Mouse (Mus musculus) right cerebral cortex, adult 18-20 months (tissue): ENCODE measurements around the gene Crhr1.

Source experiments
- DNase-seq: peaks from one replicate; pipeline ENCODE4 v3.0.0; 2022; ENCODE audit warnings: mixed read lengths

Crhr1 gene

DNA sequence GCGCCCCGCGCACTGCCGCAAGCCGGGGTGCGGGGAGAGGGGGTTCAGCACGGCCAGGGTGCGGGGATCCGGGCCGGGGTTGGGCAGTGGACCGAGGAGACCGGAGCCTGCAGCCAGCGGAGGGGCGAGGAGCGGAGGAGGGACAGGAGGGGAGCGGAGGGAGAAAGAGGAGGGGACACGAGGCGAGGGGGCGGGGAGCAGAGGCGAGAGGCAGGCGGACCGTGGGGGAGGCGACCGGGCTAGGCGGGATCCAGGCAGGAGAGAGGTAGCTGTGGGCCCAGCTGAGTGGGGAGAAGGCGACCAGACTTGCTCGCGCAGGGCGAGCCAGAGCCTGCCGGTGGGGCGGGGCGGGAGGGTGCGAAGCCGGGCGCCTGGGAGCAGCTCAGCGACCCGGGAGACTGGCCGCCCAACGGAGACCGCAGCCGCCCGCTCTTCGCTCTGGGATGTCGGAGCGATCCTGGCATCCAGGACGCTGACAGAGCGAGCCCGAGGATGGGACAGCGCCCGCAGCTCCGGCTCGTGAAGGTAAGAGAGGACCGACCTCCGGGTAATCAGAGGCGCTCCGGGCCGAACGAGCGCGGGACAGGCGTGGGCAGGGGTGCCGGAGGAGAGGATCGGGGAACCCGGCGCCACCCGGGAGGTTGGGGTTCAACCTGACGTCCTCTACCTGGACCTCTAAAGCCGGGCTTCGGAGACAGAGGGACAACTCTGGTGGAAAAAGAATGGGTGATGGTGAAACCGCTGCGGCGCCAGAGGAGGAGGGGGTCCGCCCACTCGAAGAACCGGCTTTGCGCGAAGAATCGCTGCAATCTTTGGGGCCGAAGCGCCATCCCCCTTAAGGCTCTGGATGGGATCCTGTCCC lies at the start of gene Crhr1:
Crhr1 (plus strand) TSS at position 276 of the 862 bp plus-strand sequence.
- peak; percentile 61 for DNase-seq

DNA sequence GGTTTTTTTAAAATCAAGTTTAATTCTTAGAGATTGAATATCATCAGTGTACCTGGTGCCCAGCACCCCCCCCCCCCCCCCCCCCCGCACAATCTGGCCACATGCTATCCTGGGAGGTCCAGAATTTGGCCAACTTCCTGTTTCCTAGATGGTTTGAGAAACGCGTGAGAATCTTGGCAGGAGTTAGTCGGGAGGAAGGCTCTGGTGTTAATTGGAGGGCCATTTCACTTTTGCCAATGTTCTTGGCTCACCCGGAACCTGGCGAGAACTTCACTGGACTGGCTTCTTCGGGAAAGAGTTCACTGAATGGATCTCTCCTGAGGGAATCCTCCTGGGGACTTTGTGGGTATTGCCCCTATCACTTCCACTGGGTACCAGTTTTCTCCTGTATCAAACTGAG lies 49.4 kb upstream of the Crhr1 start:
- DNase-seq, result no peak

DNA sequence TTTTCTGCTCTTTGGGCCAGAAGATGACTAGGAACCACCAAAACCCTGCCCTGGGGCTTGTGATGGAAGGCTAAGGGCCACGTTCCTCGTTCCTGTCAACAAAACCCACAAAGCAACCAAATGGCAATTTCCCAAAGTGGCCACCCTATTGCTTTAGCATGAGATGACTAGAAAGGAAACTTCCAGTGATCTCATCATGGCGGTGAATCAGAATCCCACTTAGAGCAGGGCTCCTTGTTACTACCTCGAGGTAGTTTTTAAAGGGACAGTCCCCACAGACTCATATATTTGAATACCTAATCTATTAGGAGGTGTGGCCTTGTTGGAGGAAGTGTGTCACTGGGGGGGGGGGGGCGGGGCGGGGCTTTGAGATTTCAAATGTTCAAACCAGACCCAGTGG lies 48.9 kb upstream of the Crhr1 start:
- no peak for DNase-seq

DNA sequence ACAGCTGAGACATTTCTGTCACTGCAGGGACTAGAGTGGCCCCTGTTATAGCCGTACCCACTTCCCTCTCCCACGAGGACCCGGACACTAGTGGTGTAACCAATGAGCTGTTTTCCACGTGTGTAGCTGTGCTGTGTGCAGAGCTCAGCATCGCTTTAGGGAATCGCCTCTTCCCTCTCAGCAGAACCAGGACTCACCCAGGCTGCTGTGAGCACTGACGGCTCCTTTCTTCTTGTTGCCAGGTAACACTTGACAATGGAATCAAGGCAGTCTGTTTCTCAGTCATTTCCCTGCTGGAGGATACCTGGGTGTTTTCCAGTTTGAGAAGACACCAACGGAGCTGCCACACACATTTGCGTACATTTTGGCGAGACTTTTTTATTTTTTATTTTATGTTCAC lies 44.1 kb upstream of the Crhr1 start:
- DNase-seq, result no peak

DNA sequence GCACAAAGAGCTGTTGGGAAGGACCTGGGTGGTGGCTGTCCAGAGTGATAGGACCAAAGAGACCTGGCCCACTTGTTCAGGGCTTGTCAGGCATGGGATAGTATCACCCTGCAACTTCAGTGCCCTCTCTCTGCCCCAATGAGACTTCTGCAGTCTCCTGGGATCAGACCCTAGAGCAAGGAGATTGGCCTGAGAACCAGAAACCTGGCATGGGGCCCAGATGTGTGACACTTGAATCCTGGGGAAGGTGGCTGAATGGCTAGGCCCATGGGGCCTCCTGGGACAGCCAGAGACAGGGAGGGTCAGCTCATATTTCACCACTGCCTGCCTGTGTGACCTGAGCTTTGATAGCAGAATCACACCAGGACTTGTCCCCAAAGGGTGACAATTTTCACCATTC lies 41.9 kb upstream of the Crhr1 start:
- no peak for DNase-seq

DNA sequence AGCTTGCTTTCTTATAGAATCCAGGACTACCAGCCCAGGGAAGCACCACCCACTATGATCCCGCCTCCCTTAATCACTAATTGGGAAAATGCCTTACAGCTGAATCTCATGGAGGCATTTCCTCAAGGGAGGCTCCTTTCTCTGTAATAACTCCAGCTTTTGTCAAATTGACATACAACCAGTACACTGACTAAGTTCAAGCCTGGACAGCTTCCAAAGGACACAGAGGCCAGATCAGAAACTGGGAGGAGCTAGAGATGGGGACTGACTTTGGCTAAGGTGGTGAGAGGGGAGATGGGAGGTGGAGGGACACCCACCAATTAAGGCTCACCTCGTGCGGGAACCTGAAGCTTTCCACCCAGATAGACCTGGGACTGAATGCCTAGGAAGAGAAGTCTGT lies 37.5 kb upstream of the Crhr1 start:
- DNase-seq, result no peak

DNA sequence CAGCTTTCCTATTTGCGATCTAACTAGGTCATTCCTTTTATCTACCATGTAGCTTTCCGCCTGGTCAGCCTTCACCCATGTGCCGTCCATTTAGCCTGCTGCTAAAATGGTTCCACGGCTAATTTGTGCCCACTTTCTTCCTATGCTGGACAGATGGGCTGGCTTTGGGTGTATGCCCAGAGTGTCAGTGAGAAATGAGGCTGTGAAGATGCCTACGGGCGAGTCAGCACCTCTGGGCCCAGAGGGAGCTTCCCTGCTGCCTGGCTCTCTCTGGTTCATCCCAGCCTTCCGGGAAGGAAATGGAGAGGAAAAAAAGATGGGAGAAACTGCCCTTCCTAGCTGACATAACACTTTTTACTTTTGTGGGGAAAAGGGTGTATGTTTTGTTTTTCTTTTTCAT lies 36.1 kb upstream of the Crhr1 start:
- no peak for DNase-seq

DNA sequence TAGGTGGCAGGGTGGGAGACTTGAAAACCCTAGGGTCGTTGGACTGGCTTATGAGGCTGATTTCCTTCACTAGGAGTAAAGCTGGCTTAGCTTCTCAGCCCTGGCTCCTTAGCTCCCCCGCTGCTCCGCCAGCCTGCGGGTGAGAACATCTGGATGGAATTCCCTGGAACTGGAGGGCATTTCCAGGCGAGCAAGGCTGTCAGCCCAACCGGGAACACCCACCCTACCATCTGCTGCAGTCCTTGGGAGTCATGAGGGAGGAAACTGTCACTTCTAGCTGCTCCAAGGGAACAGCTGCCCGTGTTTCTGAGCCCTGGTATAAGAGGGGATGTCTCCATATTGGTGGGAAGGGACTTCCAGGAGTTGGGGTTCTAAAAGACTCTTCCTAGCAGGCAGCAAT lies 33.1 kb upstream of the Crhr1 start:
- DNase-seq, result peak; percentile 80

DNA sequence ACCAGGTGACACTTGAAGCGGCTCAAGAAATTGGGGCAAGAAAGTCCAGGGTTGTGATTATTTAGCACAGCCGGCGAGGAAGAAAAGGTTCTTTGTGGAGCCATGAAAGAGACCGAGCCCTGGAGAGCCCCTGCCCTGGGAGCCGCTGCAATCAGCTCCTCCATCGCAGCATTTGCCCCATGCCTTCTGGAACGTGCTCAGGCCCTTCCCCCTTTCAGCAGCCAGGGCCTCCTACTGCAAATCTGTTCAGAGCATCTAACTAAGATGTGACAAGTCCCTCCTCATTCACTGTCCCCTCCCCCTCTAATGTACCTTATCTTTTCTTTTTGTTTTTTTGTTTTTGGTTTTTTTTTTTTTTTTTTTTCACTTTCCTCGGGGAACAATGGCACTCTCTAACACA lies 30.0 kb upstream of the Crhr1 start:
- no peak for DNase-seq

DNA sequence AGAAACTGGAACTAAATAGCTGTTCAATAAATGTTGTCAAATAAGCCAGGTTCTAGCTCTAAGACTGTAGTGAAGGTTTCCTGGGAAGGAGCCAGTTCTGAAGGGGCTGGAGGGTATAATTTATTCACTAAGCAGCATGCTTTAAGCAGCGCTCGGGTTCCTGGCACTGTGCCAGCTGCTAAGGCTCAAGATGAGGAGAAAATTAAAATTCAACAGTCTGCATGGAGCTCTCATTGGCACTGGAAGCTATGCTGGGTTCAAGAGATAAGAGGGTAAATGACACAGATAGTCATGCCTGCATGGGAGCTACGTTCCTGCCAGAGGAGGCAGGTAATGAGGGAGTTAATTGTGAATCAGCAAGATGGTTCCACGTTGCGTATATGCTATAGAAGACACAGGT lies 26.3 kb upstream of the Crhr1 start:
- DNase-seq, result peak; percentile 63

DNA sequence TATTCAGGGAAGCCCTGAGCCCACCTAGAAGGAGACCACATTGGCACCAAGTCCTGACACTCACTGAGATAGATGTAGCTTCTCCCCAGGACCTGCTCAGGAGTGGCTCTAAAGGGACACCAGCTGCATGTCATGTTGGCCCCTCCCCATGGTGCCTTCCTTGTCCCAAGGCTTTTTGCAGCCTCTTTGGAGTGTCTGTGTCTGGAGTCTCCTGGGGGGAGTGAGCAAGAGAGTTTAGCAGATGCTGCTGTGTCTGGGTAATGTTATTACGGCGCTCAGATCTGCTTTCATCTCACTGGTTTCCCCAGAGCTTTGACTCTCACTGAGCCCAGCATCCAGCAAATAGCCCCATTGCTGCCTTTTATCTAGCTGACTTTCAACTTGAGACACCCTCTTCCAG lies 25.7 kb upstream of the Crhr1 start:
- no peak for DNase-seq

DNA sequence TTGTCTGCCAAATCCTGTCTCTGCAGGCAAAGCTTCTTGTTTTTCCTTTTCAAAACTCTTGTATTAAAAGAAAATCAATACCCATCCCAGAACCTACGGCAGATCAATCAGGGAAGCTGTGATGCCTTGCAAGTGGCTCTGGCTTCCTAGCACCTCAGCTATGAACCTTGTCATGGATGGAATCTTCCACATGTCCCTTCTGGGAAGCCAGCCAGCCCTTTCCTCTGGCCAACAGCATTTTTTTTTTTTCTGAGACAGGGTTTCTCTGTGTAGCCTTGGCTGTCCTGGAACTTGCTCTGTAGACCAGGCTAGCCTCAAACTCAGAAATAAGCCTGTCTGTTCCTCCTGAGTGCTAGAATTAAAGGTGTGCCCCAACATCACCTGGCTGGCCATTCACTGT lies 22.3 kb upstream of the Crhr1 start:
- no peak for DNase-seq

DNA sequence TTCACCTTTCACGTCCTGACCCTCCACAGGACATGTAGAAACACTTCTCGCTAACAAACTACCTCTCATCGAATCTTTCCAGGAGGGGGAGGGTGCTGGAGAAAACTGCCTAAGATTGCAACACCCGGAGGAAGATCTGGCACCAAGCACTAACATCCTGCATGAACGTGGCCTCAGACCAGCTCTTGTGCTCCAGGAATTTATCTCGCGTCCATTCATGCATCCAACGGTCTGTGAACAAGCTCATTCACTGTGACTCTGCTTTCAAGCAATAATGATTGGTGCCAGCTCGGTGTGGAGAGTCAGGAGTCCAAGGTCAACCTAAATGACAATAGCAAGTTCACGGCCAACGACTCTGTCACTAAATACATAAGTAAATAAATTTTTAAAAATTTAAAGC lies 20.8 kb upstream of the Crhr1 start:
- no peak for DNase-seq

DNA sequence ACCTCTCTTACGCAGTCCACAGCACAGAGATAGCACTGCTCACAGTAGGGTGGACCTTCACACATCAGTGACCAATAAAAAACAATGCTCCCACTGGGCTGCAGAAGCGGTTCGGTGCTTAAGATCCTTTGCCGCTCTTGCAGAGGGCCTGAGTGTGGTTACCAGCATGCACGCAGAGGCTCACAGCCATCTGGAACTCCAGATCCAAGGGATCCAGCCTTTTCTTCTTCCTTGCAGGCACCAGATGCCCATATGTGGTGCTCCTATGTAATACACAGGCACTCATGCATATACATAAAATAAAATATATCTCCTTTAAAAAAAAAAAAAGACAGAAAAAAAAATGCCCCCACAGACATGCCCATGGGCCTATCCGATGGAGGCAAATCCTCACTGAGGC lies 19.0 kb upstream of the Crhr1 start:
- no peak for DNase-seq

DNA sequence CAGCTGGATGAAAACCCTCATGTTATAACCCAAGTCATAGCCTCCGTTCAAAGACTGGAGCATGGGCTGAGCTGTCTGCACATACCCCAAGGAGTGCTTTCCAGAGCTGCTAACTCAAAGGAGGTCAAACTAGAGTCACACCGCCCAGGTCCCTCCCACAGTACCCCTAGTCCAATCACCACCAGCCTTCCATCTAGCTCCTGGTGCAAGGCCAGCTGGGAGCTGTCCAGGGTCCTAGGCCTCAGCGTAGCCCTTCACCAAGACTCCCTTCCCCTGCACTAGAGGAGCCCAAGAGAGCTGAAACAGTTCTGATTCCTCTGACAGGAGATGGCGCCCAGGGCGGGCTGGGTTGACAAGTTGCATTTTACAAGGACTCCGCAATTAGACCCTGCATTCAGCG lies 18.0 kb upstream of the Crhr1 start:
- peak; percentile 28 for DNase-seq

DNA sequence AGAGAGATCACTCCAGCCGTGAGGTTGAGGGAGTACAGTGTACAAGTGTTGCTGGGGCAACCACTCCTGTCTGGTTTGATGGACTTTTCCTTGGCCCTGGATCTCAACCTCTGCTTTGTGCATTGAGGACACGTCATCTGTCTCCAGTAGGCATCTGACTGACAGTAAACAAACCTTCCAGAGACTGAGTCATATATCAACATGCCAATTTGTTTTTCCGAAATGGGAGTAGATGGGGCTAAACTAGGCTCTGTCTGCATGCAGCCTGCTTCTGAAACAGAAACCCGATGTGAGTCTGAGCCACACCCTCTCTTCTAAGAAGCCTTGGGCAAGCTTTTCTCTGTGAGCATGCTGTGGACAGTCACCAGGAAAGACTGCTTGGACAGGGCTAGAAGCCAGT lies 14.3 kb upstream of the Crhr1 start:
- no peak for DNase-seq

DNA sequence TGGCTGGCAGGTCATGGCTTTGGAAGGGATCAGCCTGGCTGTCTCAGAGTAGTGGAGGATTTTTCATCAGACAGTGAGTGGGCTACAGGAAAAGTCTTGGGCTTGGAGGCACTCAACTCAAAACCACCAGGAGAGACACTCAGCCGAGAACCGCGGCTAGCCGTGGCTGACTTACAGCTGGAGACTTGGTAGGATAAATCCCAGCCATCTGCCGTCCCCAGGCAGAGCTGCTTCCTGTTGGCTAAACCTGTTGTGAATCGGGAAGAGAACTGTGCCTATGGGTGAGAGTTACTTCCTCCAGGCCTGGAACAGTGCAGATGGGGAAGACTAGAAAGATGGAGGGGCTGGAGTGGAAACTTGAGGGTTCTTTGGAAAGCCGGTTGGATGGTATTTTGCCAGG lies 9.7 kb upstream of the Crhr1 start:
- no peak for DNase-seq

DNA sequence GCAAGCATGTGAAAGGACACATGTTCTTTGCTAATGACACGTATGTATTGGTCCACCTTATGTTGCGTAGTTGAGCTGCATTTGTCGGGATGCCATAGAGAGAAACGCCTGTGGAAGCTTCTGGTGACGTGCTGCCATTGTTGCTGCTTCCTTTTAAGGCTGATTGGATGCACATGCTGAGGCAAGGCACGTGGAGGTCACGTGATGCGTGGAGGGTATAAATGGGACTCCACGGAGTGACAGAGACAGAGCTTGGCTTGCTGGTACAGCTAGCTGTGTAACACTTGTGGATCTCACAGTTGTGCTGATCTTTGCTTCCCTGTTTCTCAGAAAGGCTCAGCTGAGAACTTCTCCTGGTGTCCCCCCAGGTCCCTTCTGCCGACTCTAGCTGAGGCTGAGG lies 9.2 kb upstream of the Crhr1 start:
- no peak for DNase-seq

DNA sequence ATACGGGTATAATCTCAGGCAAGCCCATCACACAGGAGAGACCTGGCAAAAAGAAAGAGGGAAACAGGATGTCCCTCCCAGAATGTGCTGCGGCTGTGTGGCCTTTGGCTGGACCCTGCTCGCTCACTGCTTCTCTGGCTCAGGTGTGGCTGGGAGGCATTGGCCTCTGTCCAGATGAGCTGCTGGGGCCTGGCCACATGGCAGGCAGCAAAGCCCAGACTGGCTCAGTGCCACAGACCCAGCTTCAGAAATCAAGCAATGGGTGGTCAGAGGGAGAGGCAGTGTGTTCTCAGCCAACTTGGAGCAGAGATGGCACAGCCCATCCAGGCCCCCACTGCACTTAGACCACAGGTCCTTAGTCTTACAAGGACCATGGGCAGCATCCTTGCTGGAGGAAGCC lies 8.1 kb upstream of the Crhr1 start:
- DNase-seq, result no peak

DNA sequence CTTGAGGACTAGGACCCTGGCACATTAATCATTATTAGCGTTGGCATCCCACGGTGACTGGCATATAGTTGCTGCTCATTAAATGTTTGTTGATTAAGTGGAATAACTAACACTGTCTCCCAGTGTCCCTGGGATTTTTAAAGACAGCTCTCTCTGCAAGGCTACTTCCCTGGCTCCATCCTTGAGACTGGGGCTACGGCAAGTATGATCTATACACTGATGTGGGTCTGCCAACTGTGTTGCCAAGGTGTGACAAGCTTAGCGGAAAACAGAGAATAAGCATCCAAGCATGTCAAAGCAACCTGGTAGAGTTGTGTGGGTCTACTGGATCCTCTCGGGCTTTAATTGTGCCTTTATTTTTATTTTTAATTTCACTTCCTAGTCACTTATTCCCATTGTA lies 3.2 kb upstream of the Crhr1 start:
- no peak for DNase-seq

DNA sequence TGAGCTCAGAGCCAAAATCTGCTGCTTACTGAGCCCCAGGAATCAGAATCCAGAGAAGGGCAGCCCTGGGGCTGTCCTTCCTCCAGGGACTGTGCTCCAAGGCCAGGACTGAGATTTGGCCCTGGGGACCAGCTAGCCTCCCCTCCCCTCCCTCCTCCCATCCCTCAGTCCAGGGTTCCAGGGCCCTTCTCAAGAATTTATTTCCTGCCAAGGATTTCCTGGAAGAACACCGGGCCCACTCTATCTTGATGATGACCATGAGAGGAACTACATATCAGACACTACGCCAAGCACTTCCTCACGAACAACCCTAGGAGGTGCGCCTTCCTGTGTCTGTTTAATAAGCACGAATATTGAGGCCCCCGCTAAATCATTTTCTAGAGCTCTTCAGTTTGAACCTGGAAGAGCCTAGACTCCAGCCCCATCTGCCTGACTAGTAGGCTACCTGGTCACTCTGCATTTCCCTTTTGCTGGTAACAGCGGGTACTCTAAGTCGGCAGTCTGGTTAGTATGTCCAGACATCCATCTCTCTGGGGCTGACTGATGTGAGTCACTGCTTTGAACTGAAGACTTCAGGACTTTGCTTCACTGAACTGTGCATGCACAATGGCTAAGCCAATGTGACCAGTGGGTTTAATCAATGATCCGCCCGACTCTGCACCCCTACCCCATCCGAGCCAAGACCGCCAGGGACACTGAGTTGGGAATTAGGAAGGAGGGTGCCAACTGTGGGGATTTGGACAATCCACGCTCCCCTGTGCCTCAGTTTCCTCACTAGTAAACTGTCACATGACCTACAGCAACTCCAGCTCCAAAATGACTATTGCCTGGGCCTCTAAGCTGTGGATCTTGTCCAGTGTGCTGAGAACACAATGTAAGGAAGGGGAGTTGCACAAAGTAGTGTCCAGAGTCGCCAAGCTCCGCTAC lies 1.7 kb upstream of the Crhr1 start:
- no peak for DNase-seq

DNA sequence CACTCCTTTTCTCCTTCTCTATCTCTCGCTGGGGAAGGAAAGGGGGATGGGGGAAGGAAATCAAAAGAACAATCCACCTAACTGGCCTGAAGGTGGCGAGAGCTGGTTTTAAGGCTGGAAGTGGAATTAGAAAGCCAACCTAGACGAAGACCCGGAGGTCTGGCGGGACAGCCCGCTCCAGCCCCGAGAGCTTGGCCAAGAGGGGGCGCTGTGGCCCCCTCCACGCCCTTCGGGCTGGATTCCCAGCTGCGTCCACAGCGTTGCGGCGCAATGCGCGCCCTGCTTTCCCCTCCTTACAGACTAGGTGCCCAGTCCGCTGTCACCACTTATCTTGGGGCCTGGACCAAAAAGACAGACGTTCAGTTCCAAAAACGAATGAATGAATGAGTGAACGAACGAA lies 899 bp upstream of the Crhr1 start:
- peak; percentile 51 for DNase-seq

DNA sequence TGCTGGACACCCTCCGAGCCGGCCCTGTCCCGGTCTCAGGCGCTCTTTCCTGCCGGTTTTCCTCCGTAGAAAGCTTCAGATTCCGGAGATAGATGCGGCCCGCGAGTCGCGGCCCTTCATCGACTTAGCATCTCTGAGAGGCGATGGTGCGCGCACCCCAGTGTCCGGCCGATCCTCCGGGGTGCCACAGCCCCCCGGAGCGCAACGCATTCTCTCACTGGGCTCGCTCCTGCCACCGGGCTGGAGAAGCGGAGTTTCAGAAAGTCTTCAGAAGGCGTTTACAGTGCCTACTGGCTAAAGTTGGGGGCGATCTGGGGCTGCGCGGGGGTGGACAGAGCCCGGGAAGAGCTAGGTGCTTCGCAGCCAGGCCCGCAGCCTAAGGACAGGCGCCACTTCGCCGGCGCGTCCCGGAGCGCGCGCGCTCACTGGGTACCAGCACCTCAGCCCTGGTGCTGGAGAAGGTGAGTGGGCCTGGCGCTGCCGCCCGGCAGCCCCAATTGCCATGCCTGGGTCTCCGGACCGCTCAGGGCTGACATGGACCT lies 858 bp downstream of the Crhr1 start:
- DNase-seq, result peak; percentile 35

DNA sequence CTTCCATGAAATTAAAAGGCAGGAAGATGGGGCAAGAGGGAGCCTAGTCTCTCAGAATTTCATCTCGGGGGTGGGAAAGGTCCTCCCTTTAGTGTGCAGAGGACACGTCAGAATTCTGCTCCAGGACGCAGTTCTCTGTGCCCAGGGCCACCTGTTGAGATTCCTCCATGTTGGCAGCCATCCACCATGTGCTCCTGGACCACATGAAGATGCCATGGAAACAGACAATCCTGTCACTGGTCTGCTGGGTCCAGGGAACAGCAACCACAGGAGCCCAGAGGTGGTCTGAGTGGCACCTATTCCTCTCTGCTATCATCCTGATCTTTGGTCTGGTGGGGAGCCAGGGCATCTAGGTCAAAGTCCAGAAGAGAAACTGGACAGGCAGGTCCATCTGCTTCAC lies 6.3 kb downstream of the Crhr1 start:
- DNase-seq, result no peak
